Mouse (Mus musculus) midbrain, embryonic 13.5 days (tissue): ENCODE results near the gene Kif2a. TPM values are rescaled to one million over a fixed set of nuclear protein-coding genes. Genes with fewer than 3 reads are reported as not detected.

Experiments used
- ATAC-seq: fragments of 200-750 bp; cut with Nextera tagmentation; 2 replicates; pipeline ENCODE4 v1.8.0; 2017; ENCODE audit warnings: mild to moderate bottlenecking, moderate TSS enrichment, moderate library complexity
- H3K27ac ChIP-seq: fragments of 300-500 bp; sonication (generic); 2 replicates; pipeline ENCODE4 v1.5.1; 2015; ENCODE audit warnings: inconsistent platforms, mild to moderate bottlenecking, moderate library complexity
- H3K27me3 ChIP-seq: fragments of 300-500 bp; sonication (generic); 2 replicates; pipeline ENCODE4 v1.6.1; 2015; ENCODE audit warnings: mild to moderate bottlenecking, inconsistent platforms
- H3K36me3 ChIP-seq: fragments of 300-500 bp; sonication (generic); 2 replicates; pipeline ENCODE4 v1.6.1; 2015; ENCODE audit warnings: mild to moderate bottlenecking, inconsistent platforms
- H3K4me1 ChIP-seq: fragments of 300-500 bp; sonication (generic); replicated peaks from 2 replicates; pipeline ENCODE4 v1.6.1; 2015; ENCODE audit warnings: inconsistent platforms
- H3K4me2 ChIP-seq: fragments of 300-500 bp; sonication (generic); replicated peaks from 2 replicates; pipeline ENCODE4 v1.6.1; 2015; ENCODE audit warnings: moderate library complexity, mild to moderate bottlenecking, inconsistent platforms
- H3K4me3 ChIP-seq: fragments of 300-500 bp; sonication (generic); replicated peaks from 2 replicates; pipeline ENCODE4 v1.5.1; 2015; ENCODE audit warnings: mild to moderate bottlenecking, inconsistent platforms
- H3K9ac ChIP-seq: fragments of 300-500 bp; sonication (generic); replicated peaks from 2 replicates; pipeline ENCODE4 v1.6.1; 2015; ENCODE audit warnings: mild to moderate bottlenecking, inconsistent platforms
- H3K9me3 ChIP-seq: fragments of 300-500 bp; sonication (generic); 2 replicates; pipeline ENCODE4 v1.6.1; 2016; ENCODE audit warnings: mild to moderate bottlenecking, inconsistent platforms
- WGBS: fragments of 180-500 bp; shearing (Covaris S2); methylation state at CpG from one replicate; pipeline ENCODE4 v1.1.7; 2015; 5-methylcytosine and 5-hydroxymethylcytosine counted together
- polyA plus RNA-seq: library from polyadenylated mRNA; unstranded; fragments of >200 nt; fragmentation: Nextera tagmentation; extraction: Ambion mirVana; gene quantifications from 2 replicates; pipeline ENCODE4 v1.2.1, GENCODE M21; 2015

Gene Kif2a
- polyA plus RNA-seq, 1 experiment from 2014 or later, result 35.1 TPM

GRCm38 (mm10) chr13:107042551-107042950 lies 20.6 kb upstream of the Kif2a start:
- Histone ChIP-seq H3K4me3 (no peak overlapping the region), H3K4me1 (no peaks in the 10 kb centered on the region), H3K4me2 (no peak overlapping the region), H3K36me3 (no peaks in the 10 kb centered on the region), H3K9ac (no peak overlapping the region), H3K27me3 (no peaks in the 10 kb centered on the region), H3K27ac (no peak overlapping the region), H3K9me3 (0 out of 2 replicates have a peak, but pooled peaks cover 4% of the 10 kb centered on the region)
- 82% methylated on average over 6 of the region's 6 CpGs for WGBS
- no peak for ATAC-seq

GRCm38 (mm10) chr13:107039493-107039892 lies 17.6 kb upstream of the Kif2a start:
- no peaks in the 10 kb centered on the region for H3K9me3 ChIP-seq
- no peaks in the 10 kb centered on the region for H3K4me1 ChIP-seq
- H3K9ac ChIP-seq, result no peak overlapping the region
- H3K27me3 ChIP-seq, result no peaks in the 10 kb centered on the region
- 91% methylated on average over 4 of the region's 4 CpGs for WGBS
- no peak overlapping the region for H3K27ac ChIP-seq
- no peaks in the 10 kb centered on the region for H3K36me3 ChIP-seq
- no peak overlapping the region for H3K4me3 ChIP-seq
- ATAC-seq, result no peak
- H3K4me2 ChIP-seq, result no peak overlapping the region

- H3K27ac ChIP-seq, result no peak overlapping the region
- ATAC-seq, result no peak
- H3K9me3 ChIP-seq, result no peaks in the 10 kb centered on the region
- no peaks in the 10 kb centered on the region for H3K36me3 ChIP-seq
- H3K4me1 ChIP-seq, result no peaks in the 10 kb centered on the region
- H3K27me3 ChIP-seq, result no peaks in the 10 kb centered on the region
- H3K4me2 ChIP-seq, result no peak overlapping the region
- no peak overlapping the region for H3K9ac ChIP-seq
- H3K4me3 ChIP-seq, result no peak overlapping the region
- 91% methylated on average over 2 of the region's 2 CpGs for WGBS
Observed at GRCm38 (mm10) chr13:107038346-107038745, 16.4 kb upstream of the Kif2a start.

GRCm38 (mm10) chr13:107035511-107036113 lies 13.7 kb upstream of the Kif2a start:
- Histone ChIP-seq H3K4me2 (no peak overlapping the region), H3K36me3 (no peaks in the 10 kb centered on the region), H3K4me3 (no peak overlapping the region), H3K4me1 (no peaks in the 10 kb centered on the region), H3K9me3 (no peaks in the 10 kb centered on the region), H3K27me3 (no peaks in the 10 kb centered on the region), H3K27ac (no peak overlapping the region), H3K9ac (no peak overlapping the region)
- no peak for ATAC-seq
- 82% methylated on average over 3 of the region's 3 CpGs for WGBS

- no peaks in the 10 kb centered on the region for H3K36me3 ChIP-seq
- H3K27me3 ChIP-seq, result no peaks in the 10 kb centered on the region
- no peak overlapping the region for H3K27ac ChIP-seq
- H3K9me3 ChIP-seq, result no peaks in the 10 kb centered on the region
- no peak for ATAC-seq
- no peak overlapping the region for H3K4me3 ChIP-seq
- no peak overlapping the region for H3K9ac ChIP-seq
- H3K4me1 ChIP-seq, result no peaks in the 10 kb centered on the region
- no peak overlapping the region for H3K4me2 ChIP-seq
- WGBS, result 89% methylated on average over 4 of the region's 4 CpGs
Observed at GRCm38 (mm10) chr13:107035078-107035477, 13.2 kb upstream of the Kif2a start.

GRCm38 (mm10) chr13:107034028-107034920 lies 12.3 kb upstream of the Kif2a start:
- no peak overlapping the region for H3K9ac ChIP-seq
- no peak for ATAC-seq
- no peak overlapping the region for H3K4me3 ChIP-seq
- H3K4me1 ChIP-seq, result no peaks in the 10 kb centered on the region
- 67% methylated on average over 1 of the region's 1 CpGs for WGBS
- no peaks in the 10 kb centered on the region for H3K9me3 ChIP-seq
- H3K36me3 ChIP-seq, result no peaks in the 10 kb centered on the region
- H3K4me2 ChIP-seq, result no peak overlapping the region
- no peaks in the 10 kb centered on the region for H3K27me3 ChIP-seq
- no peak overlapping the region for H3K27ac ChIP-seq

GRCm38 (mm10) chr13:107031228-107031627 lies 9.3 kb upstream of the Kif2a start:
- Histone ChIP-seq H3K36me3 (no peaks in the 10 kb centered on the region), H3K9me3 (no peaks in the 10 kb centered on the region), H3K9ac (no peak overlapping the region), H3K4me2 (no peak overlapping the region), H3K4me1 (no peaks in the 10 kb centered on the region), H3K4me3 (no peak overlapping the region), H3K27ac (no peak overlapping the region), H3K27me3 (no peaks in the 10 kb centered on the region)
- no peak for ATAC-seq

GRCm38 (mm10) chr13:107027218-107027617 lies 5.3 kb upstream of the Kif2a start:
- no peaks in the 10 kb centered on the region for H3K36me3 ChIP-seq
- ATAC-seq, result no peak
- no peaks in the 10 kb centered on the region for H3K9me3 ChIP-seq
- H3K9ac ChIP-seq, result no peak overlapping the region
- no peaks in the 10 kb centered on the region for H3K27me3 ChIP-seq
- WGBS, result 91% methylated on average over 4 of the region's 4 CpGs
- no peak overlapping the region for H3K4me2 ChIP-seq
- peaks cover 5% of the 10 kb centered on the region for H3K4me1 ChIP-seq
- no peak overlapping the region for H3K27ac ChIP-seq
- no peak overlapping the region for H3K4me3 ChIP-seq

- no peak for ATAC-seq
- Histone ChIP-seq H3K9ac (no peak overlapping the region), H3K36me3 (no peaks in the 10 kb centered on the region), H3K4me3 (no peak overlapping the region), H3K4me2 (no peak overlapping the region), H3K27ac (no peak overlapping the region), H3K27me3 (no peaks in the 10 kb centered on the region), H3K4me1 (peaks cover 8% of the 10 kb centered on the region), H3K9me3 (no peaks in the 10 kb centered on the region)
- 77% methylated on average over 3 of the region's 3 CpGs for WGBS
Observed at GRCm38 (mm10) chr13:107025663-107026062, 3.7 kb upstream of the Kif2a start.

GRCm38 (mm10) chr13:107022266-107023171 lies 593 bp upstream of the Kif2a start:
- Histone ChIP-seq H3K36me3 (0 out of 2 replicates have a peak, but pooled peaks cover 4% of the 10 kb centered on the region), H3K4me2 (peak overlapping the region; percentile 73), H3K4me3 (peak overlapping the region; percentile 93), H3K9ac (peak overlapping the region; percentile 97), H3K9me3 (no peaks in the 10 kb centered on the region), H3K4me1 (peaks cover 34% of the 10 kb centered on the region), H3K27ac (peak overlapping the region; percentile 98), H3K27me3 (no peaks in the 10 kb centered on the region)
- 2% methylated on average over 58 of the region's 97 CpGs for WGBS
- ATAC-seq, result peak; percentile 94

- ATAC-seq, result no peak
- 0 out of 2 replicates have a peak, but pooled peaks cover 8% of the 10 kb centered on the region for H3K36me3 ChIP-seq
- H3K4me2 ChIP-seq, result no peak overlapping the region; the same call in 1 of the 2 replicates
- WGBS, result 85% methylated on average over 2 of the region's 2 CpGs
- no peaks in the 10 kb centered on the region for H3K27me3 ChIP-seq
- no peak overlapping the region for H3K9ac ChIP-seq
- H3K4me1 ChIP-seq, result peaks cover 35% of the 10 kb centered on the region
- no peak overlapping the region for H3K27ac ChIP-seq
- H3K4me3 ChIP-seq, result no peak overlapping the region
- H3K9me3 ChIP-seq, result no peaks in the 10 kb centered on the region
Observed at GRCm38 (mm10) chr13:107019443-107019842, 2.5 kb downstream of the Kif2a start.

GRCm38 (mm10) chr13:107013926-107014325 lies 8.0 kb downstream of the Kif2a start:
- 65% methylated on average over 2 of the region's 2 CpGs for WGBS
- no peak overlapping the region for H3K9ac ChIP-seq

More at GRCm38 (mm10) chr13:107013926-107014325, 8.0 kb downstream of the Kif2a start:
- Histone ChIP-seq H3K4me1 (peaks cover 42% of the 10 kb centered on the region), H3K36me3 (0 out of 2 replicates have a peak, but pooled peaks cover 5% of the 10 kb centered on the region), H3K27me3 (no peaks in the 10 kb centered on the region), H3K27ac (no peak overlapping the region), H3K9me3 (no peaks in the 10 kb centered on the region), H3K4me3 (no peak overlapping the region), H3K4me2 (no peak overlapping the region)
- ATAC-seq, result no peak
